Mouse (Mus musculus): Measurements from ENCODE around the gene Armcx4. TPM values are rescaled to one million over a fixed set of nuclear protein-coding genes. Genes with fewer than 3 reads are reported as not detected.
A peak's percentile ranks its signal among the peaks of the same experiment; 100 is the strongest.
"Not testable (repeated sequence)": the region's sequence is repeated elsewhere in the genome, so short reads cannot be mapped to it uniquely, and the experiment has no call there.

Gene Armcx4
- polyA plus RNA-seq, 1 experiment: 13.8 TPM

DNA sequence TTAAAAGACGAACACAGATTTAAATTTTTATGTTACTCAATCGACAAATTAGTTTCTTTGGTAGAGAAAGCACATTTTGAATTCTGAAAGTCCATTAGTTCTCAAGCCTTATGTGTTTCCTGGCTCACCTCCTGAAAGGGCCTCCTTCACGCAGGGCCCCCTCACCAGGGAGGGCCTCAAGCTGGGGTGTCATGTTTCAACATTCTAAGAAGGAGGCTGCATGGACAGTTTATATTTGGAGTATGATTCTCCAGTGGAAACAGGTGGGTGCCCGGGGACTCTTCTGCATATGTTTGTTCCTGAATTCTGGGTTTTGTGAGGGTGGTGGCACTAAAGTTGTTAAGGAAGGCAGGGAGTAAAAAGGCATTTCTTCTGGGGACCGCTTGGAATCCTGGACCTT is 1.4 kb upstream of the Armcx4 start:
- H3K4me3 ChIP-seq (ENCODE audit: insufficient read depth, low read length): no peak overlapping the region
- peaks cover 1% of the 10 kb centered on the region; the same call in 1 of the 2 replicates for H3K4me1 ChIP-seq (ENCODE audit: control insufficient read depth, insufficient read depth, low read length)
- H3K27ac ChIP-seq (ENCODE audit: insufficient read depth, low read length): no peak overlapping the region
- TF ChIP-seq CTCF (IDR thresholded peaks at IDR 0.05; ENCODE audit: extremely low read depth, insufficient read depth, low read length) (no peak), POLR2A (IDR thresholded peaks at IDR 0.05; ENCODE audit: extremely low read depth, insufficient read depth, low read length) (no peak)

DNA sequence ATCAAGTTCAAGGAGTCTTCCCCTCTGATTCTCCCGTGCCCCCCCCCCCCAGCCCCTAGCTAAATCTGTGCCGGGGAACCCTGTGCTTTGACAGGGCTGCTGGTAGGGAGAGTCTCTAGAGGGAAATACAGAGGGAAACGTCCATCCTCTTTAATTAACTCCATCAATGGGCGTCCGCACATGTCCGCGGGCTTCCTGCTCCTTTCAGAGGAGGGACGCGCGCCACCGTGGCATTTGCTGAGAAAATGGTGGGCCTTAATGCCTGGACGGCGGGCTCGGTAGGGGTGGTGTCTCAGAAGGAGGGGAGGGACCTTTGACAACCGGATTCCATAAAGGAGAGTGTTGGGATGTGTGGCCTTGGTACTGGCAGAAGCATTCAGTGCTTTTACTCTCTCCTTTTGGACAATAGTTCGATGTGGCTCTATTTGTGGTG is 436 bp downstream of the Armcx4 start:
- no peak for TF ChIP-seq POLR2A (IDR thresholded peaks at IDR 0.05; ENCODE audit: extremely low read depth, insufficient read depth, low read length)
- no peak for TF ChIP-seq CTCF (IDR thresholded peaks at IDR 0.05; ENCODE audit: extremely low read depth, insufficient read depth, low read length)
- Histone ChIP-seq H3K4me3 (ENCODE audit: insufficient read depth, low read length) (peak overlapping the region; percentile 52), H3K27ac (ENCODE audit: insufficient read depth, low read length) (peak overlapping the region; percentile 59; the same call in 1 of the 2 replicates), H3K4me1 (ENCODE audit: control insufficient read depth, insufficient read depth, low read length) (peaks cover 1% of the 10 kb centered on the region; the same call in 1 of the 2 replicates)

GRCm38 (mm10) chrX:134689676-134690075 is 3.4 kb downstream of the Armcx4 start:
- TF ChIP-seq CTCF (IDR thresholded peaks at IDR 0.05; ENCODE audit: extremely low read depth, insufficient read depth, low read length) (no peak), POLR2A (IDR thresholded peaks at IDR 0.05; ENCODE audit: extremely low read depth, insufficient read depth, low read length) (no peak)
- Histone ChIP-seq H3K4me1 (ENCODE audit: control insufficient read depth, insufficient read depth, low read length) (peaks cover 1% of the 10 kb centered on the region; the same call in 1 of the 2 replicates), H3K27ac (ENCODE audit: insufficient read depth, low read length) (no peak overlapping the region), H3K4me3 (ENCODE audit: insufficient read depth, low read length) (no peak overlapping the region)

DNA sequence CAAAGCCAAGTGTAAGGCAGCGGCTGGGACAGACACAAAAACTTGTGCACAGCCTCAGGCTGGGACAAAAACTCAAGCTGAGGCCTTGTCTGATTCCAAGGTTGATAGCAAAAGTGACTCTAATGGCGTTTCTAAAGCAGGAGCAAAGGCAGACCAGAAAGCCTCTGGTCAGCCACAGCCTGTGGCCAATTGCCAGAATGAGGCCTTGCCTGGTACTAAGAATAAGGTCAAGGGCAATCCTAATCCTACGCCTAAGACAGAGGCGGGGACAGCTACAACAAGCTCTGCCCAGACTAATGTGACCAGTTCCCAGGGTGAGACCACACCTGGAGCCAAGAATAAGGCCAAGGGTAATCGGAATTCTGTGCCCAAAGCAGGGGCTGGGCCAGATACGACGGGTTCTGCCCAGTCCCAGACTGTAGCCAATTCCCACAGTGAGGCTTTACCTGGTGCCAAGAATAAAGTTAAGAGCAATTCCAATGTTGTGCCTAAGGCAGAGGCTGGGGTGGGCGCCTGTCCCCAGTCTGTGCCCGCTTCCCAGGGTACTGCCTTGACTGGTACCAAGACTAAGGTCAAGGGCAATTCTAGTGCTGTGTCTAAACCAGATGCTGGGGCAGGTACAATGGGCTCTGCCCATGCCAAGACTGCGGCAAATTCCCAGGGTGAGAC is 4.7 kb downstream of the Armcx4 start:
- no peak overlapping the region for H3K4me3 ChIP-seq (ENCODE audit: insufficient read depth, low read length)
- H3K27ac ChIP-seq (ENCODE audit: insufficient read depth, low read length): no peak overlapping the region
- 0 out of 2 replicates have a peak, but pooled peaks cover 1% of the 10 kb centered on the region for H3K4me1 ChIP-seq (ENCODE audit: control insufficient read depth, insufficient read depth, low read length)
- TF ChIP-seq CTCF (IDR thresholded peaks at IDR 0.05; ENCODE audit: extremely low read depth, insufficient read depth, low read length): no peak
- TF ChIP-seq POLR2A (IDR thresholded peaks at IDR 0.05; ENCODE audit: extremely low read depth, insufficient read depth, low read length): no peak

DNA sequence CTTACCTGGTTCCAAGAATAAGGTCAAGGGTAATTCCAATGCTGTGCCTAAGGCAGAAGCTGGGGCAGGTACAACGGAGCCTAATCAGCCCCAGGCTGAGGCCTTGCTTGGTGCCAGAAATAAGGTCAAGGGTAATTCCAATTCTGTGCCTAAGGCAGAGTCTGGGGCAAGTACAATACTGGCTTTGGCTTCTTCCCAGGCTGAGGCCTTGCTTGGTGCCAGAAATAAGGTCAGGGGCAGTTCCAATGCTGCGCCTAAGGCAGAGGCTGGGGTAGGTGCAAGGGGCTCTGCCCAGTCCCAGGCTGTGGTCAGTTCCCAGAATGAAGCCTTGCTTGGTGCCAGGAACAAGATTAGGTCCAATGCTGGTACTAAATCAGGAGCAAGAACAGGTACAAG is 5.2 kb downstream of the Armcx4 start:
- H3K4me1 ChIP-seq (ENCODE audit: control insufficient read depth, insufficient read depth, low read length): 0 out of 2 replicates have a peak, but pooled peaks cover 1% of the 10 kb centered on the region
- TF ChIP-seq POLR2A (IDR thresholded peaks at IDR 0.05; ENCODE audit: extremely low read depth, insufficient read depth, low read length) (no peak), CTCF (IDR thresholded peaks at IDR 0.05; ENCODE audit: extremely low read depth, insufficient read depth, low read length) (no peak)
- H3K27ac ChIP-seq (ENCODE audit: insufficient read depth, low read length): no peak overlapping the region
- no peak overlapping the region for H3K4me3 ChIP-seq (ENCODE audit: insufficient read depth, low read length)

DNA sequence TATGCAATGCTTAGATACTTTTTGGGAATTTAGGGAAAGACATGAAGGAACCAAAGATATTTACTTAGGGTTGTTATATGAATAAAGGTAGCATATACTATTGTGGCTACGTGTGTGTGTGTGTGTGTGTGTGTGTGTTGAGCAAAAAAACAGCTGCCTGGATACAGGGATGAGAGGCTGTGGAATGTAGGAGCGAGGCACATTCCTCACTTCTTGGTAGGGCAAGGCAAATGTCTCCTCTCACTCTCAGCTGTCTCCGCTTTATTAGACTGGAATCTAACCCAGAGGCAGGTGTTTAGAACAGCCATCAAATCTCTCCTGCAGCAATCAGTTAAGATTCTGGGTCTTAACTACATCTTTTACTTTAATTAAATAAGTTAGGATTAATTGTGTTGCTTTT is 30.5 kb downstream of the Armcx4 start:
- H3K4me3 ChIP-seq (ENCODE audit: insufficient read depth, low read length): no peak overlapping the region; the same call in 1 of the 2 replicates
- H3K27ac ChIP-seq (ENCODE audit: insufficient read depth, low read length): no peak overlapping the region

DNA sequence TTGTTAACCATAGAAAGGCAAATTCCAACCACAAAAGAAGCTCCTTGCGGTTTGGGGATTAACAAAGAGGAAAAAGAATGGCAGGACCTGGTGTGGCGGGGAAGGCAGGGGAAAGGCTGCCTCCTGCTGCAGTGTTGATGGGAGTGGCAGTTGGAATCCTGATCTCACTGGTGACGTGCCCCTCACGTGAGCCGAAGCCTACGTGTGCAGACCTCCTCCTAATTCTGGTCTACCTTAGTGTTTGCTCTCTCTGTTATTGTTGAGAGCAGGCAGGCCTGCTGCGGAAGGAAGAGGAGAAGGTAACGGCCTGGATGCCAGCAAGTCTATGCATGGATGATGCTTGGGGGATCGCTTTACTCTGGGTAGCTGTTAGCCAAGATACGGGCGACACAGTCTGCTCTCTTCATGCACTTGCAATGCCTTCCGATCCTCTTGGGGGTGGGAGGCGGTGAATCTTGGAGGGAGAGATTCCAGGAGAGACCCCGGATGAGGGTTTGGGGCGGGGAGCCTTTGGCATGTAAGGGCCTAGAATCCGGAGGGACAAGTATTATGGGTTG is 31.5 kb downstream of the Armcx4 start, which contains the start of gene Armcx1:
Armcx1 (plus strand) TSS at position 212 of the 557 bp plus-strand sequence.
- Histone ChIP-seq H3K27ac (ENCODE audit: insufficient read depth, low read length) (0 out of 2 replicates have a peak within 1 kb of the TSS, but pooled peaks have one; percentile 89), H3K4me3 (ENCODE audit: insufficient read depth, low read length) (peak within 1 kb of the TSS; percentile 81), H3K4me1 (ENCODE audit: control insufficient read depth, insufficient read depth, low read length) (no peaks in the 10 kb centered on the region)
- TF ChIP-seq POLR2A (IDR thresholded peaks at IDR 0.05; ENCODE audit: extremely low read depth, insufficient read depth, low read length) (peak; percentile 95), CTCF (IDR thresholded peaks at IDR 0.05; ENCODE audit: extremely low read depth, insufficient read depth, low read length) (no peak)

More for the DNA sequence above, 30.5 kb downstream of the Armcx4 start:
- no peak for TF ChIP-seq POLR2A (IDR thresholded peaks at IDR 0.05; ENCODE audit: extremely low read depth, insufficient read depth, low read length)
- no peak for TF ChIP-seq CTCF (IDR thresholded peaks at IDR 0.05; ENCODE audit: extremely low read depth, insufficient read depth, low read length)
- no peaks in the 10 kb centered on the region for H3K4me1 ChIP-seq (ENCODE audit: control insufficient read depth, insufficient read depth, low read length)

GRCm38 (mm10) chrX:134718524-134718923 is 32.2 kb downstream of the Armcx4 start:
- H3K4me1 ChIP-seq (ENCODE audit: control insufficient read depth, insufficient read depth, low read length): no peaks in the 10 kb centered on the region
- H3K27ac ChIP-seq (ENCODE audit: insufficient read depth, low read length): no peak overlapping the region
- peak overlapping the region; percentile 81 for H3K4me3 ChIP-seq (ENCODE audit: insufficient read depth, low read length)
- TF ChIP-seq CTCF (IDR thresholded peaks at IDR 0.05; ENCODE audit: extremely low read depth, insufficient read depth, low read length) (no peak), POLR2A (IDR thresholded peaks at IDR 0.05; ENCODE audit: extremely low read depth, insufficient read depth, low read length) (peak; percentile 31; the same call in 1 of the 2 replicates)

- not testable (repeated sequence) for H3K4me3 ChIP-seq (ENCODE audit: insufficient read depth, low read length); H3K27ac ChIP-seq (ENCODE audit: insufficient read depth, low read length); H3K4me1 ChIP-seq (ENCODE audit: control insufficient read depth, insufficient read depth, low read length)
Measured at GRCm38 (mm10) chrX:134723762-134724161, 37.4 kb downstream of the Armcx4 start.

GRCm38 (mm10) chrX:134729778-134730177 is 43.5 kb downstream of the Armcx4 start:
- TF ChIP-seq POLR2A (IDR thresholded peaks at IDR 0.05; ENCODE audit: extremely low read depth, insufficient read depth, low read length) (no peak), CTCF (IDR thresholded peaks at IDR 0.05; ENCODE audit: extremely low read depth, insufficient read depth, low read length) (peak; percentile 7; the same call in 1 of the 2 replicates)
- Histone ChIP-seq H3K4me3 (ENCODE audit: insufficient read depth, low read length) (no peak overlapping the region), H3K4me1 (ENCODE audit: control insufficient read depth, insufficient read depth, low read length) (no peaks in the 10 kb centered on the region), H3K27ac (ENCODE audit: insufficient read depth, low read length) (no peak overlapping the region)

Measured in cortical plate, adult 2 months (tissue).